Mouse (Mus musculus): ENCODE measurements around the gene Taf1b. TPM values are rescaled to one million over a fixed set of nuclear protein-coding genes. Genes with fewer than 3 reads are reported as not detected.

Taf1b gene
- total RNA-seq, 1 experiment: 27.7 TPM

DNA sequence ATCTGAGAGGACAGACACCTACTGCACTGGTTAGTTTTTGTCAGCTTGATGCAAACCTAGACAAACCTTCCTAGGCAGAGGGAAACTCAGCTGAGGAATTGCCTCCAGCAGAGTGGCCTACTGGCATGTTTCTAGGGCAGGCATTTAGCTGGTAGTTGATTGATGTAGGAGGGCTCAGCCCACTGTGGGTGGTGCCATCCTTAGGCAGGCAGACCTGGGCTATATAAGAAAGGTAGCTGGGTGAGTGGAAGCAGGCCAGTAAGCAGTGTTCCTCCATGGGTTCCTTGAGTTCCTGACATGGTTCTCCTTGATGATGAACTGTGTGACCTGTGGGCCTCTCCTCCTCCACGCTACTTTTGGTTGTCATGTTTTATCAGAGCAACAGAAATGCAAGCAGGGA lies 82.3 kb downstream of the Taf1b start:
- Histone ChIP-seq H3K9ac (ENCODE audit: insufficient read depth, low read depth, low read length, poor library complexity, severe bottlenecking) (no peak overlapping the region), H3K36me3 (ENCODE audit: control insufficient read depth, insufficient read depth, low read length, poor library complexity, severe bottlenecking) (peaks cover 5% of the 10 kb centered on the region; the same call in 1 of the 2 replicates), H3K4me1 (ENCODE audit: control insufficient read depth in 2 of 2, insufficient read depth in 2 of 2, low read length in 2 of 2, poor library complexity in 1 of 2) (no peaks in the 10 kb centered on the region), H3K27ac (ENCODE audit: insufficient read depth, low read depth, low read length, poor library complexity, severe bottlenecking) (no peak overlapping the region), H3K9me3 (ENCODE audit: control insufficient read depth, insufficient read depth, low read depth, low read length) (no peaks in the 10 kb centered on the region), H3K4me3 (ENCODE audit: insufficient read depth in 1 of 2, low read depth in 1 of 2, low read length in 2 of 2, poor library complexity in 1 of 2, severe bottlenecking in 1 of 2) (no peak overlapping the region)
- no peak for TF ChIP-seq HCFC1 (IDR thresholded peaks at IDR 0.05; ENCODE audit: borderline replicate concordance, insufficient read depth, low read length)
- no peak for TF ChIP-seq ZNF384 (IDR thresholded peaks at IDR 0.05; ENCODE audit: low read depth, low read length)
- no peak for TF ChIP-seq ZC3H11A (IDR thresholded peaks at IDR 0.05; ENCODE audit: borderline replicate concordance, low read depth, low read length)
- no peak for TF ChIP-seq MAFK (IDR thresholded peaks at IDR 0.05; ENCODE audit: insufficient read depth, low read depth, low read length)
- TF ChIP-seq CHD2 (IDR thresholded peaks at IDR 0.05; ENCODE audit: low read depth, low read length): no peak
- in situ Hi-C loops (cut with MboI; ENCODE audit: low sequenced_read_pairs in 2 of 2, unreplicated experiment in 2 of 2): no loop called here
- DNase-seq (ENCODE audit: low read depth, low spot score): no peak

DNA sequence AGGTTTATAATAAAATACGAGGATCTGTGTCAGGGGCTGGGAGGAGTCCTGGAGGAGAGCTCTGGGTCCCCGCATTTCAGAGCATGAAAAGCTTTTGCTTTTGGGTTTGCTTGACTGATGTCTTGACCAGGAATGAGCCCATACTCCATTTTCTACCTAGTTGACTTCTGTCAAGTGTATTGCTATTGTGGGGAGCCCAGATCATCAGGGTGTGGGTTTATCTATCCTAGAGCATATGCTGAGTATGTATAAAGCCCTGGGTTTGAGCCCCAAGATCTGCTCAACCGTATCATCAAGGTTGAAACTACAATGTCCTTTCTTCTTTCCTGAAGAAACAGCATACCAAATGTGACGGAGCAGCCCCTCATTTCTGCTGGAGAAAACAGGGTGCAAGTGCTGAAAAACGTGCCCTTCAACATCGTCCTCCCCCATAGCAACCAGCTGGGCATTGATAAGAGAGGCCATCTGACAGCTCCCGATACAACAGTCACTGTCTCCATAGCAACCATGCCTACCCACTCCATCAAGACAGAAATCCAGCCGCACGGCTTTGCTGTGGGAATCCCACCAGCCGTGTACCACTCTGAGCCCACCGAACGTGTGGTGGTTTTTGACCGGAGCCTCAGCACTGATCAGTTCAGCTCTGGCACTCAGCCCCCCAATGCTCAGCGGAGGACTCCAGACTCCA lies 83.0 kb downstream of the Taf1b start:
- no peak overlapping the region for H3K27ac ChIP-seq (ENCODE audit: insufficient read depth, low read depth, low read length, poor library complexity, severe bottlenecking)
- H3K9me3 ChIP-seq (ENCODE audit: control insufficient read depth, insufficient read depth, low read depth, low read length): no peaks in the 10 kb centered on the region
- H3K4me1 ChIP-seq (ENCODE audit: control insufficient read depth in 2 of 2, insufficient read depth in 2 of 2, low read length in 2 of 2, poor library complexity in 1 of 2): no peaks in the 10 kb centered on the region
- no peak overlapping the region for H3K4me3 ChIP-seq (ENCODE audit: insufficient read depth in 1 of 2, low read depth in 1 of 2, low read length in 2 of 2, poor library complexity in 1 of 2, severe bottlenecking in 1 of 2)
- no peak overlapping the region for H3K9ac ChIP-seq (ENCODE audit: insufficient read depth, low read depth, low read length, poor library complexity, severe bottlenecking)
- in situ Hi-C loops (cut with MboI; ENCODE audit: low sequenced_read_pairs in 2 of 2, unreplicated experiment in 2 of 2): no loop called here
- TF ChIP-seq CHD2 (IDR thresholded peaks at IDR 0.05; ENCODE audit: low read depth, low read length) (no peak), ZNF384 (IDR thresholded peaks at IDR 0.05; ENCODE audit: low read depth, low read length) (no peak), MAFK (IDR thresholded peaks at IDR 0.05; ENCODE audit: insufficient read depth, low read depth, low read length) (no peak), HCFC1 (IDR thresholded peaks at IDR 0.05; ENCODE audit: borderline replicate concordance, insufficient read depth, low read length) (no peak), ZC3H11A (IDR thresholded peaks at IDR 0.05; ENCODE audit: borderline replicate concordance, low read depth, low read length) (no peak)
- DNase-seq (ENCODE audit: low read depth, low spot score): no peak
- peaks cover 5% of the 10 kb centered on the region; the same call in 1 of the 2 replicates for H3K36me3 ChIP-seq (ENCODE audit: control insufficient read depth, insufficient read depth, low read length, poor library complexity, severe bottlenecking)

DNA sequence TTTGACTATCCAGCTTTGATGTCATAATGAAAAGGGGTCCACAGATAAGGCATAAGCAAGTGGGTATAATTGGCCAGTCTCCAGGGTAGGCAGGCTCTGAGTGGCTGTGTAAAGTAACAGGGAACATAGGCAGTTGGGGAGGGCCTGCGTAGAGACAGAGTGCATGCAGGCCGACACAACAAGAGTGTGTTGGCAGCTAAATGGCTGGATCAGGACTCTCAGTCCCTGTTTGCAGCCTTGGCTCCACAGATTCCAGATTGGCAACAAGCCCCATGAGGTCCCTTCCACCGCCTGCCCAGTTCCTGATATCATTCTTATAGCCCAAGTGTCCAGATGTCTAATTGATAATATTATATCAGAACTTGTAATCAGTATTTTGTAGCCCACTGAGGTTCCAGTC lies 85.5 kb downstream of the Taf1b start:
- H3K27ac ChIP-seq (ENCODE audit: insufficient read depth, low read depth, low read length, poor library complexity, severe bottlenecking): no peak overlapping the region
- H3K36me3 ChIP-seq (ENCODE audit: control insufficient read depth, insufficient read depth, low read length, poor library complexity, severe bottlenecking): peaks cover 5% of the 10 kb centered on the region; the same call in 1 of the 2 replicates
- no peak overlapping the region for H3K4me3 ChIP-seq (ENCODE audit: insufficient read depth in 1 of 2, low read depth in 1 of 2, low read length in 2 of 2, poor library complexity in 1 of 2, severe bottlenecking in 1 of 2)
- DNase-seq (ENCODE audit: low read depth, low spot score): no peak
- H3K4me1 ChIP-seq (ENCODE audit: control insufficient read depth in 2 of 2, insufficient read depth in 2 of 2, low read length in 2 of 2, poor library complexity in 1 of 2): no peaks in the 10 kb centered on the region
- H3K9ac ChIP-seq (ENCODE audit: insufficient read depth, low read depth, low read length, poor library complexity, severe bottlenecking): no peak overlapping the region
- H3K9me3 ChIP-seq (ENCODE audit: control insufficient read depth, insufficient read depth, low read depth, low read length): no peaks in the 10 kb centered on the region
- TF ChIP-seq MAFK (IDR thresholded peaks at IDR 0.05; ENCODE audit: insufficient read depth, low read depth, low read length) (no peak), CHD2 (IDR thresholded peaks at IDR 0.05; ENCODE audit: low read depth, low read length) (no peak), ZC3H11A (IDR thresholded peaks at IDR 0.05; ENCODE audit: borderline replicate concordance, low read depth, low read length) (no peak), HCFC1 (IDR thresholded peaks at IDR 0.05; ENCODE audit: borderline replicate concordance, insufficient read depth, low read length) (no peak), ZNF384 (IDR thresholded peaks at IDR 0.05; ENCODE audit: low read depth, low read length) (no peak)
- in situ Hi-C loops (cut with MboI; ENCODE audit: low sequenced_read_pairs in 2 of 2, unreplicated experiment in 2 of 2): no loop called here

DNA sequence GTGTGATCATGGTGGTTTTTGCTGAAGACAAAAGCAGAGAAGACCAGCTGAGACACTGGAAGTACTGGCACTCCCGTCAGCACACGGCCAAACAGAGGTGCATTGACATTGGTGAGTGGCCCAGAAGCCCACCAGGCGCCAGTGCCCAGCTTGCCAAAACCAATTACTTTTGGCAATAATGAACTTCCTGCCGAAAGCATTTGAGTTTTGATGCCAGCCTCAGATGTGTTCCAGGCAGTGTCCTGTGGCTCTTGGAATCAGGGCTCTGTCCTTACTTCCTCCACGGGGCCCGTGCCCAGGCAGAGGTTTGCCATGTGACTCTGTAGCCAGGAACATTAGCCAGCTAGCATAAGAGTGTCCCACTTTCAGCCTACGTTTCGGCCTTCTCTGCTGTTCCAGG lies 86.7 kb downstream of the Taf1b start:
- Histone ChIP-seq H3K4me3 (ENCODE audit: insufficient read depth in 1 of 2, low read depth in 1 of 2, low read length in 2 of 2, poor library complexity in 1 of 2, severe bottlenecking in 1 of 2) (no peak overlapping the region), H3K9ac (ENCODE audit: insufficient read depth, low read depth, low read length, poor library complexity, severe bottlenecking) (no peak overlapping the region), H3K36me3 (ENCODE audit: control insufficient read depth, insufficient read depth, low read length, poor library complexity, severe bottlenecking) (peaks cover 5% of the 10 kb centered on the region; the same call in 1 of the 2 replicates), H3K4me1 (ENCODE audit: control insufficient read depth in 2 of 2, insufficient read depth in 2 of 2, low read length in 2 of 2, poor library complexity in 1 of 2) (no peaks in the 10 kb centered on the region), H3K9me3 (ENCODE audit: control insufficient read depth, insufficient read depth, low read depth, low read length) (no peaks in the 10 kb centered on the region), H3K27ac (ENCODE audit: insufficient read depth, low read depth, low read length, poor library complexity, severe bottlenecking) (no peak overlapping the region)
- TF ChIP-seq ZNF384 (IDR thresholded peaks at IDR 0.05; ENCODE audit: low read depth, low read length) (no peak), CHD2 (IDR thresholded peaks at IDR 0.05; ENCODE audit: low read depth, low read length) (no peak), HCFC1 (IDR thresholded peaks at IDR 0.05; ENCODE audit: borderline replicate concordance, insufficient read depth, low read length) (no peak), MAFK (IDR thresholded peaks at IDR 0.05; ENCODE audit: insufficient read depth, low read depth, low read length) (no peak), ZC3H11A (IDR thresholded peaks at IDR 0.05; ENCODE audit: borderline replicate concordance, low read depth, low read length) (no peak)
- in situ Hi-C loops (cut with MboI; ENCODE audit: low sequenced_read_pairs in 2 of 2, unreplicated experiment in 2 of 2): no loop called here
- DNase-seq (ENCODE audit: low read depth, low spot score): no peak

Measured in ES-E14 (cell line).